Mouse (Mus musculus) embryonic stem cell, embryonic (primary cell): Measurements from ENCODE around the gene Gas7.

ENCODE experiments used
- CTCF ChIA-PET, 4 experiments: fragments of 300-600 bp in 2 of 4; fragments of 350-600 bp in 2 of 4; sonication (Branson Sonifier 250); formaldehyde crosslinking; loops; one replicate each; lab custom pipeline; 2022; ENCODE audit warnings: inconsistent platforms in 2 of 4; lab: Charles Lee
- POLR2A ChIA-PET, 4 experiments: fragments of 300-600 bp in 2 of 4; fragments of 350-600 bp in 2 of 4; sonication (Branson Sonifier 250); formaldehyde crosslinking; loops; one replicate each; lab custom pipeline; 2022; ENCODE audit warnings: antibody characterized with exemption in 4 of 4, inconsistent platforms in 1 of 4; lab: Charles Lee

The Gas7 gene

DNA sequence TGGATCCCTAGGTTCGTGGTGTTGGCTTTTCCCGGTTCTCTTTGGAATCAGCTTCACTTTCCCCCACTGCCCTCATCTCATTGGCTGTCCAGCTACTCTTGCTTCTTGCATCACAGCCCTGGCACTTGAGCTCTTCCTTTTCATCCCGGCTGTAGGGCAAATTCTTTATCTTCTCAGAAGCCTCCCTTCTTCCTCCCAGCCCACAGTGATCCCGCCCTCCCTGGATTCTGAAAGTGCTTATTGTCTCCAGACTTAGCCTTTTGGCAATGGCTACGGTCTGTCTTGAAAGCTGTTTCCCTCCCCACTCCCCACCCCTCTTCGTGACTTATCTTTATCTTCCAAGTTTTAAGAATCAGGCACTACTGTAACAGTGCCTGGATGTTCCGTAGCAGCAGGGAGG is 126.3 kb downstream of the Gas7 start:
- POLR2A ChIA-PET = interaction anchor here in 1 of 4 experiments (0.9 to 1.4 kb wide), 2 partner anchors 87 to 188 kb away, joined by 3 read pairs; no protein-coding TSS in a partner anchor
- CTCF ChIA-PET = no interaction called here

GRCm38 (mm10) chr11:67582570-67582969 is 127.3 kb downstream of the Gas7 start:
- CTCF ChIA-PET = no interaction called here
- POLR2A ChIA-PET = interaction anchor here in 1 of 4 experiments (1.4 kb wide), 1 partner anchor 88 kb away, joined by 3 read pairs; no protein-coding TSS in a partner anchor

DNA sequence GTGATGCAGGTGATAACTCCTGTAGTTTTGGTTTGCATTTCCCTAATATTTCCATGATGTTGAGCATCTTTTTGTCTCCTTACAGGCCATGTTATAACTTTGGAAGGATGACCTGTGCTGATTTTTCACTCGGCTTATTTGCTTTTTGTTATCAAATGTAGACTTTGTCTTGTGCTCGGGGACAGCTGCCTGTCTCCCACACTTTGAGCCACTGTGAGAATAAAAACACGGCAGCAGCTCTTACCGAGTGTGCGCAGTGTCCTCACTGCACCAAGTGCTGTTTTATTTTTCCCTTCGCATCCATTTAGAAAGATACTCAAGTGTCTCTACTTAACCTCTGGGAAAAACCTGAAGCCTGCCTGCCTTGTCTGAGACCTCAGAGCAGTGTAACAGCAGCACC is 129.8 kb downstream of the Gas7 start:
- ChIA-PET POLR2A (no interaction called here), CTCF (no interaction called here)

- POLR2A ChIA-PET = no interaction called here
- CTCF ChIA-PET = no interaction called here
Observed at GRCm38 (mm10) chr11:67585629-67586028, 130.4 kb downstream of the Gas7 start.

DNA sequence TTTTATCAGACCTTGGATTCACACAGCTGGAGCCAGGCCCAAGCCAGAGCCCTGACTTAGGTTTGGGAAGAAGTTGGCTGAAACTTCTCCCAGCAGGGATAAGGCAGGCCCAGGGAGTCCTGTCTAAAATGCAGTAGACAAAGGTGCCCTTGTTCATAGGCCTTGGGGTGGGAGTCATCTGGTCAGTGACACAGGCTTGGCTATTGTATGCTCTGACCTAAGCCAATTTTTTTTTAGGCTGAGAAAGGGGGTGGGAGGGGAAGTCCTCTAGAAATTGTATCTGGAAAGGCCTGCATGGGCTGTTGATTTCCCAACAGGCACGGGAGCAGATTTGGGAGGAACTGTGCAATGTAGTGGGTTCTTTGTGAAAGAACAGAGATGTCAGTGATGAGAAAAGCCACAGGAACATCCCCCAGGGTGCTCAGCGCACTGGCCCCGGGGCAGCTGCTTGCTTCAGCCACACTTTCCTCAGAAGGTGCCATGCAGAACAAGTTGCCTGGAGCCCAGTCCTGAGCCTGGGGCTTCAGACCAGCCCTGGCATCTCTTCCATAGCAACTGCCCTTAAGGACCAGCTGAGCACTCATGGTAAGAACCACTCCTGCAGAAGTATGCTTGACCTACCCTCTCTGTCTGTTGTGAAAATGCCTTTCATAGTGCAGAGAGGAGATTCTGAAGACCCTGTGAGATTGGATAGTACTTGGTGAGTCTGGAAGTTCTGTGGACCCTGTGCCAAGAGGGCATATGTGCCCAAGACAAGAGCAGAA is 131.2 kb downstream of the Gas7 start:
- POLR2A ChIA-PET = no interaction called here
- CTCF ChIA-PET = no interaction called here

- ChIA-PET POLR2A (no interaction called here), CTCF (no interaction called here)
Observed at GRCm38 (mm10) chr11:67588196-67588827, 133.1 kb downstream of the Gas7 start.

DNA sequence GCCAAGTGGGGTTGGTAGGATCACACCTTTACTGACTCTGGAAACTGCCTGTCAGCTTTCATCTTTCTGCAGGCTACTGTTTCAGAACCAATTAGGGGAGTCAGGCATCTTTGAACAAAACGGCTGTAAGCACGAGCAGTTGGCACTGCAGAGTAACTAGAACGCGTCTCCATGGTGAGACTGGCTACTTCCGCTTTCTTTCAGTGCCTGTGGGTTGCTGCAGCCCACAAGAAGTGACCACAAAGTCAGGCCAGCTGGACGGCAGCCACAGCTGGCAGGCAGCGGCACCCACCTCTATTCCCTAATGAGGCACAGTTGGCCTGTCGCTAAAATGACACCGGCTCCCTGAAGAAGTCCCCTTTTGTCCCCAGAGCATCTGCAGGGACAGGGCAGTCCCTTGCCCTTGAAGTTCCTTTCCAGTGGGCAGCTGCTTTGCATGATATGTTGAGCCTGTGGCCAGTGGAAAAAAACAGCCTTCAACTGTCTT is 133.6 kb downstream of the Gas7 start:
- ChIA-PET CTCF (no interaction called here), POLR2A (no interaction called here)

DNA sequence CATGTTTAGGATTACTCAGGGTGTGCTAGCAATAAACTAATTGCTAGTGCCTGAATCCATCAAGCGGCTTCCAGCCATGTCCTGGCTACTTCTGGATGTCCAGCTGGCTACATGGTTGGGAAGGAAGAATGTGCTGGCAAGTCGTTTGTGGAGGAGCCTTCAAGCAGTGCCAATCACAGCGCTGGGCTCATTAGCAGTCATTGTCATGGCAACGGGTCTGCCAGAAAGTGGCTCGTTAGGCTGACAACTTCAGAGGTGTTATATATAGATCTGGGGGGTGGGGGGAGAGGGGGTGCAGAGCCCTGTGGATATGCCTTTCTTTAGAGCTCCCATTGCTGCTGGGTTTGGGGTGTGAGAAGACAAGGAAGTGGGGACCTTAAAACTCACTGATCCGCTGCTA is 141.0 kb downstream of the Gas7 start:
- POLR2A ChIA-PET = no interaction called here
- CTCF ChIA-PET = no interaction called here

DNA sequence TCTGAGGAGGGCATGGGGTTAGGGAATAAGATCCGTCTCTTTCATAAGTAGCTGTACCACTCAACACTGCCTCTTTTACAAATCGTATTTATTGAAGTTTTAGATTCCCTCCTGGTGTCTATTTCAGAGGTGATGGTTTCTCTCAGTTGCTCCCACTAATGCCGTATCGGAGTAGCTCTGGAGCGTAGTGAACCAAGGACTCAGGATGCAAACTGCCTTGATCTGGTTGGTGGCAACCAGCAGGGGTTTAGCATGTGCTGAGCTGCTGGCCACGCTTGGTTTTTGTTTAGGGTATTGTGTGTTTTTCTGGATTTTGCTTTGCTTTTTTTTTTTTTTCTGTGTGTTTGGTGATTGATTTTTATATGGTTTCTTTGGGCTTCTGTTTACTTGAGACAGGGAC is 141.6 kb downstream of the Gas7 start:
- POLR2A ChIA-PET = no interaction called here
- CTCF ChIA-PET = no interaction called here

GRCm38 (mm10) chr11:67597388-67597787 is 142.2 kb downstream of the Gas7 start:
- POLR2A ChIA-PET = no interaction called here
- CTCF ChIA-PET = no interaction called here

GRCm38 (mm10) chr11:67599141-67599540 is 143.9 kb downstream of the Gas7 start:
- POLR2A ChIA-PET = interaction anchor here in 1 of 4 experiments (1.0 kb wide), 1 partner anchor 58 kb away, joined by 3 read pairs; no protein-coding TSS in a partner anchor
- CTCF ChIA-PET = no interaction called here

GRCm38 (mm10) chr11:67600710-67601430 is 145.6 kb downstream of the Gas7 start:
- POLR2A ChIA-PET = no interaction called here
- CTCF ChIA-PET = no interaction called here

DNA sequence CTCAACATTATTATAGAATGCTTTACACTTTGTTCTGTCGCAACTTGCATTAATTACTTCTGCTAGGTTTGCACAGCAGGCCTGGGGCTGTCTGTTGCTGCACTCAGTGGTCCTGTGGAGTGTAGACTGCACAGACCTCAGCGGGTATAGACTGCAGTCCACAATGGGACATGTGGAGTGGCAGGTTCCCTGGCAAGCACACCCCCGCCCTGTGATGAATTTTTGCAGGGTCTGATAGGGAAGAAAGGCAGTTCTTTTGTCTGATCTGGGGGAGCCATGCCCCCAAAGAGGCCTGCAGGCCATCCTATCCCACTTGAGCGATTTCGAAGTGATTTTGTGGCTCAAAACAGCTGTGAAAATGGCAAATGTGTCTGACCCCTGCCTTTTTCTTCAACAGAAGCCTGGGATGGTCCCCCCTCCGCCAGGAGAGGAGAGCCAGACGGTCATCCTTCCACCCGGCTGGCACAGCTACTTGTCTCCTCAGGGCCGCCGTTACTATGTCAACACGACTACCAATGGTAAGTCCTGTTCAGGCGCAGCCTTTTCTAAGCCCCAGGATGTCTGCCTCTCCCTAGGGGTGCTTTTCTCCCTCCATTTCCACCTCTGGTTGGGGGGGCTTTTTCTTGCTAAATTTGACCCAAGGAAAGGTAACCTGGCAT is 147.6 kb downstream of the Gas7 start:
- ChIA-PET CTCF (no interaction called here), POLR2A (no interaction called here)

- ChIA-PET POLR2A (no interaction called here), CTCF (no interaction called here)
Observed at GRCm38 (mm10) chr11:67604481-67604880, 149.2 kb downstream of the Gas7 start.

GRCm38 (mm10) chr11:67608114-67608683 is 153.0 kb downstream of the Gas7 start:
- ChIA-PET CTCF (interaction anchor here in 1 of 4 experiments (0.6 kb wide), 1 partner anchor 178 kb away, joined by 3 read pairs; no protein-coding TSS in a partner anchor), POLR2A (no interaction called here)

DNA sequence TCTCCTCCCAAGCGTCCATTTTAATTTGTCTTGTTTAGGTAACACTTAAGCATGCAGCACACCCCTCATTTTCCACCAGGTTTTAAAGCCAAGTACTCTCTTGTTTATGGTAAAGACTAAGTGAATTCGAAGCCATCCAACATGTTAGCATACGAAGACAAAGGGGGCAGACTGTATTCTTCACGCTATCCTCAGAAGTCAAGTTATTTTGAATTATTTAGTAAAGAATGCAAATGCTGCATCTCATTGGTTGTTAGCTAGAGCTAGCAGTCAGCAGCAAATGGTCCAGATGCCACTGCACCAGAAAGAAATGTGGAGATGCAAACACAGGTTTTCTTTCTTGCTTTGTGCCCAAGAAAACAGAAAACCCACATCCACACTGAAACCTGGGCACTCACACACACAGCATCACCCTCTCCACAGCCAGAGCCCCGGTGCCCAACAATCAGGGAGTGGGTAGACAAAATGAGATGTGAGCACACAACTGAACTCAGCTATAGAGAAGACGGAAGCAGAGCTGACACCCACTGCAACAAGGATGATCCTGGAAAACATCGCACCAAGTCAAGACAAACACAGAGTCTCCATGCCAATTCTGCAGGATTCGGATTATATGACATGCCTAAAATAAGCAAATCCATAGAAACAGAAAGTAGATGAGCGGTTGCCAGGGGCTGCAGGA is 157.1 kb downstream of the Gas7 start:
- ChIA-PET CTCF (no interaction called here), POLR2A (no interaction called here)

DNA sequence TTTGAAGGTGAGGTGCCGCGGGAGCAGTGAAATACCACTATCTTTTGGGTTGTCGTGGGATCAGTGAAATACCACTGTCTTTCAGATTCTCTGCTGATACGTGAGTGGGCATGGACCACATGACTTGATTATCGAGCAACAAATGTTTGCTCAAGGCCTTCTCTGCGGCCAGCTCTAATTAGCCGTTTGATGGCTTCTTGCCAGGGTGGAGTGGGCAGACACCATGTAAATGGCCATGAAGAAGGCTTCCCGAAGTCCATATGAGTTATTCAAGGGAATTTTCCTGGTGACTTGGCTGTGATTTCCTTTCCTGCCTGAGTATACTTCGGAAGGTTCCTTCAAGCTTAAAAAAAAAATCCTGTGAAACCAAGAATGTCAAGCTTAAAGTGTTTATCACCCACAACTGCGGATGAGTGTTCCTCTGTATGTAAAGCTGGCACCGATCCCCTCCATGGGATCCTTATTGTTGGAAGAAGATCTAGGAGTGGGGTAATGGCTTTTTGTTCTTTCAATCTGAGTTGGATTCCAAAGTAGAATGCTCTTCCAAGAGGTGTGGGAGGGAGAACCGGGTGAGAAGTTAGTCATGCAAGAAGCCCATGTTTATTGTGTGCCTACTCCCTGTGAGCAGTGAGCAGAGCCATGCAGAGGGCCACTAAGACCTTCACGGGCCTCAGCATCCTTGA is 161.5 kb downstream of the Gas7 start:
- ChIA-PET CTCF (interaction anchor here in 1 of 4 experiments (0.6 kb wide), 1 partner anchor 20 kb away, joined by 3 read pairs; no protein-coding TSS in a partner anchor), POLR2A (no interaction called here)

GRCm38 (mm10) chr11:67622340-67622739 is 167.1 kb downstream of the Gas7 start:
- ChIA-PET POLR2A (no interaction called here), CTCF (no interaction called here)
